Mouse (Mus musculus) gastrocnemius, postnatal 25 days (tissue): Measurements from ENCODE around the gene Sema3g. TPM values are rescaled to one million over a fixed set of nuclear protein-coding genes. Genes with fewer than 3 reads are reported as not detected.

ENCODE experiments used
- DNase-seq: peaks from one replicate; pipeline ENCODE4 v3.0.0; 2022
- total RNA-seq, 2 experiments: library from RNA; stranded (reverse); gene quantifications; 1 replicate in 1 of 2; 2 replicates in 1 of 2; pipeline ENCODE4 v1.2.3; 2021

Sema3g gene
- total RNA-seq, 2 experiments from 2014 or later: 6.0 to 6.1 TPM

GRCm38 (mm10) chr14:31195968-31196367, 21.7 kb upstream of the Sema3g start:
- no peak for DNase-seq

GRCm38 (mm10) chr14:31197547-31198516, 19.8 kb upstream of the Sema3g start:
- DNase-seq: peak; percentile 59

GRCm38 (mm10) chr14:31199599-31199998, 18.1 kb upstream of the Sema3g start:
- no peak for DNase-seq

GRCm38 (mm10) chr14:31200038-31200437, 17.6 kb upstream of the Sema3g start:
- no peak for DNase-seq

- DNase-seq: no peak
These were observed 12.8 kb upstream of the Sema3g start for GRCm38 (mm10) chr14:31204844-31205243.

- no peak for DNase-seq
These were observed 12.5 kb upstream of the Sema3g start for GRCm38 (mm10) chr14:31205244-31205561.

GRCm38 (mm10) chr14:31205562-31206467, 11.8 kb upstream of the Sema3g start:
- peak; percentile 40 for DNase-seq

GRCm38 (mm10) chr14:31206472-31206981, 11.1 kb upstream of the Sema3g start:
- peak; percentile 94 for DNase-seq

GRCm38 (mm10) chr14:31207070-31207830, 10.4 kb upstream of the Sema3g start:
- no peak for DNase-seq

- DNase-seq: no peak
These were observed 9.6 kb upstream of the Sema3g start, which contains the start of gene Tnnc1 for GRCm38 (mm10) chr14:31208084-31208483. Tnnc1 (plus strand) TSS chr14:31208312.

- no peak for DNase-seq
These were observed 8.5 kb upstream of the Sema3g start for GRCm38 (mm10) chr14:31209133-31209557.

GRCm38 (mm10) chr14:31211854-31212253, 5.8 kb upstream of the Sema3g start:
- no peak for DNase-seq

GRCm38 (mm10) chr14:31212499-31212898, 5.2 kb upstream of the Sema3g start:
- DNase-seq: no peak

- DNase-seq: no peak
These were observed 3.8 kb upstream of the Sema3g start for GRCm38 (mm10) chr14:31213868-31214267.

GRCm38 (mm10) chr14:31214684-31215083, 3.0 kb upstream of the Sema3g start:
- DNase-seq: no peak

GRCm38 (mm10) chr14:31215157-31216002, 2.3 kb upstream of the Sema3g start:
- no peak for DNase-seq

GRCm38 (mm10) chr14:31216846-31217245, 814 bp upstream of the Sema3g start, which contains the start of gene Nisch:
Nisch (minus strand) TSS chr14:31216946.
- DNase-seq: no peak

- DNase-seq: no peak
These were observed 9.3 kb downstream of the Sema3g start for GRCm38 (mm10) chr14:31226978-31227377.

GRCm38 (mm10) chr14:31228234-31228633, 10.6 kb downstream of the Sema3g start:
- DNase-seq: no peak

GRCm38 (mm10) chr14:31230442-31230841, 12.8 kb downstream of the Sema3g start:
- DNase-seq: no peak
